Mouse (Mus musculus) liver, embryonic 14.5 days (tissue): ENCODE data around the gene Mad1l1. TPM values are rescaled to one million over a fixed set of nuclear protein-coding genes. Genes with fewer than 3 reads are reported as not detected.

Source experiments
- ATAC-seq: fragments of 200-750 bp; cut with Nextera tagmentation; 2 replicates; pipeline ENCODE4 v1.8.0; 2017; ENCODE audit warnings: moderate number of reproducible peaks, mild to moderate bottlenecking, moderate library complexity; ENCODE audit not compliant: insufficient read depth
- DNase-seq, 3 experiments: peaks; one replicate each; pipeline ENCODE4 v3.0.0-alpha.2; 2012 to 2013; ENCODE audit warnings: low read depth in 3 of 3, low spot score in 3 of 3
- H3K27ac ChIP-seq: fragments of 300-500 bp; sonication (generic); 2 replicates; pipeline ENCODE4 v1.5.1; 2014; ENCODE audit warnings: moderate library complexity, mild to moderate bottlenecking, control low read depth, inconsistent platforms
- H3K27me3 ChIP-seq: fragments of 300-500 bp; sonication (generic); 2 replicates; pipeline ENCODE4 v1.6.1; 2014; ENCODE audit warnings: mild to moderate bottlenecking, low read length, moderate library complexity; ENCODE audit not compliant: control insufficient read depth, insufficient read depth
- H3K36me3 ChIP-seq: fragments of 300-500 bp; sonication (generic); replicated peaks from 2 replicates; pipeline ENCODE4 v1.6.1; 2014; ENCODE audit warnings: low read depth; ENCODE audit not compliant: control insufficient read depth, insufficient read depth
- H3K4me1 ChIP-seq, 2 experiments: fragments of 200-500 bp in 1 of 2; fragments of 300-500 bp in 1 of 2; sonication (generic) in 1 of 2; replicated peaks; 2 replicates each; pipeline ENCODE4 v1.6.1; 2012 to 2014; ENCODE audit warnings: antibody characterized with exemption in 1 of 2, inconsistent platforms in 1 of 2, low read length in 1 of 2; ENCODE audit not compliant: control insufficient read depth in 2 of 2, insufficient read depth in 2 of 2
- H3K4me2 ChIP-seq: fragments of 300-500 bp; sonication (generic); 2 replicates; pipeline ENCODE4 v1.6.1; 2014; ENCODE audit warnings: low read depth, mild to moderate bottlenecking, control low read depth, moderate library complexity
- H3K4me3 ChIP-seq, 2 experiments: fragments of 200-500 bp in 1 of 2; fragments of 300-500 bp in 1 of 2; sonication (generic) in 1 of 2; 2 replicates each; pipeline ENCODE4 v1.5.1; 2012 to 2014; ENCODE audit warnings: low read depth in 2 of 2, low read length in 2 of 2, mild to moderate bottlenecking in 2 of 2, control low read depth in 1 of 2, inconsistent platforms in 1 of 2, moderate library complexity in 1 of 2; ENCODE audit not compliant: insufficient read depth in 1 of 2
- H3K9ac ChIP-seq: fragments of 300-500 bp; sonication (generic); replicated peaks from 2 replicates; pipeline ENCODE4 v1.6.1; 2014; ENCODE audit warnings: mild to moderate bottlenecking, control low read depth, moderate library complexity
- H3K9me3 ChIP-seq: fragments of 300-500 bp; sonication (generic); 2 replicates; pipeline ENCODE4 v1.6.1; 2016; ENCODE audit warnings: low read length, mixed read lengths; ENCODE audit not compliant: control insufficient read depth
- CTCF ChIP-seq: IDR thresholded peaks from 2 replicates; pipeline ENCODE4 v1.5.1; 2016; ENCODE audit warnings: antibody characterized with exemption, low read depth, control low read depth
- EP300 ChIP-seq: IDR thresholded peaks from 2 replicates; pipeline ENCODE4 v1.6.1; 2016; ENCODE audit warnings: antibody characterized with exemption, low read depth
- WGBS: fragments of 180-500 bp; shearing (Covaris S2); extraction: QIAGEN DNeasy Blood & Tissue Kit; methylation state at CpG from one replicate; pipeline ENCODE4 v1.1.7; 2014; ENCODE audit not compliant: insufficient replicate concordance; 5-methylcytosine and 5-hydroxymethylcytosine counted together
- polyA plus RNA-seq, 2 experiments: library from polyadenylated mRNA; depleted of rRNA in 1 of 2; stranded (reverse) in 1 of 2; unstranded in 1 of 2; fragments of >200 nt; fragmentation: Nextera tagmentation in 1 of 2; extraction: Ambion mirVana in 1 of 2; gene quantifications; 2 replicates each; pipeline versions ENCODE4 v1.2.1 to v1.2.3; 2012 to 2014

Gene Mad1l1
- polyA plus RNA-seq, 2 experiments: 15.5 to 16.9 TPM

DNA sequence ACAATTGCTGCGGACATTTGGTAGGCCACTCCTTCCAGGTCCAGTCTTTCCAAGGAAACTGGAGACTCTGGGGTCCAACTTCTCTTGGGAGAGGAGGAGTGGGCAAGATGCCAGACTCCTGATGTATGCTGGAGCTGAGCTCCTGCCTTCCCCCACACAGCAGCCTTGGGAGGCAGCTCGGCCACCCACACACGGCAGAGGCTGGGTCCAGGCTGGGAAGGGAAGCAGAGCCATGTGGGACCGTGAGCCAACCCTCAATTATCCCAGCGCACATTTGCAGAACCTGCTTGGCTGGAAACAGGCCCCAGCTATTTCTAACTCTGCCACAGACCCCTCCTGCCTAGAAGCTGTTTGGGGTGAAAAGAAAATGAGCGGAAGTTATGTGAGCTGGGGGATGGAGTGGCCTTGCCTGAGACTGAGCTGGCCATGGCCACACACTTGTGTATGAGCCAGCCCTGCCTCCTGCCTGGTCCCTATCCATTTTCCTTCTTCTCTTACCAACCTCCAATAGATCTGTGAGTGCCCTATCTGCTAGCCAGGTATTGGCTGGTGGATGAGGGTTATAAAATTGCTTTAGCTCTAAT is 260.0 kb downstream of the Mad1l1 start:
- TF ChIP-seq CTCF (no peak), EP300 (no peak)
- Histone ChIP-seq H3K4me1 (no peaks in the 10 kb centered on the region), H3K27me3 (no peaks in the 10 kb centered on the region), H3K4me2 (no peak overlapping the region), H3K4me3 (no peak overlapping the region), H3K27ac (no peak overlapping the region), H3K9me3 (no peaks in the 10 kb centered on the region), H3K9ac (no peak overlapping the region), H3K36me3 (no peaks in the 10 kb centered on the region)
- ATAC-seq: no peak
- DNase-seq: no peak
- 77% methylated on average over 6 of the region's 6 CpGs for WGBS

DNA sequence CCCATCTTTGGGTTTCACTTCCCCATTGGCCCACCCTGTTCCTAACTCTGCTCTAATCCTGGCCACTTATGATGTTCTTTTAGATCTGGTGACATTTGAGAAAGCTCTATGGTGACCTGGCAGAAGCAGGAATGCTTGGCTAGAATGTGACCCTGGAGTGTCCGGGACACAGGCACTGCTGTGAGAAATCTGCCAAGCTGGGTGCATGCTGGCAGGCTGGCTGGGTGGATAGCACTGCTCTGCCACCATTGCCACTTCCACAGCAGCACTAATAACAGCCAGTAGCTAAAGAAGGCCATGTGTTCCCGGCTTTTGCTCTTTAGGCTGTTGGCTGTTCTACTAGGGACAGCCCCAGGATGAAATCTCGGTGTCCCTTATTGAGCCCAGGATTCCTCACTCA is 265.1 kb downstream of the Mad1l1 start:
- no peak overlapping the region for H3K4me2 ChIP-seq
- WGBS: 74% methylated on average over 3 of the region's 3 CpGs
- H3K27ac ChIP-seq: no peak overlapping the region
- H3K4me3 ChIP-seq: no peak overlapping the region
- H3K9ac ChIP-seq: no peak overlapping the region
- no peak for TF ChIP-seq CTCF
- no peak for TF ChIP-seq EP300
- ATAC-seq: no peak
- no peaks in the 10 kb centered on the region for H3K27me3 ChIP-seq
- no peak for DNase-seq
- H3K9me3 ChIP-seq: no peaks in the 10 kb centered on the region
- H3K4me1 ChIP-seq: no peaks in the 10 kb centered on the region
- H3K36me3 ChIP-seq: no peaks in the 10 kb centered on the region

DNA sequence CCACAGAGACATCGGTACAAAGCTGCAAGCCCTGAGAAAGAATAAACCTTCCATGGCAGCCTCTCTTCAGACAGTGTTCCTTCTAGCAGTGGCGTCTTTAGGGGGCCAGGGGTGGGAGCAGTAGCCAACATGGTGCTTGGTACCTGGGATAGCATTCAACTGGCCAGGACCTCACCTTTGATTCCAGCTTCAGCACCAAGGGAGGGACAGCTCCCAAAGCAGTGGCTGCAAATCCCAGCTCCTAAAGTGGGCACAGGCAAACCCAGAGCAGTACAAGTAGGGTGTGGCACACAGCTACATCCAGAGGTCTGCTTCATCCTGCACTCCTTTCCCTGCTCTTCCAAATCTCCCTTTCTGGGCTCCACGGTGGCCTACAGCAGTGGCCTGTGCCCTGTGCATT is 265.9 kb downstream of the Mad1l1 start:
- ATAC-seq (no peak), DNase-seq (no peak)
- H3K9ac ChIP-seq: no peak overlapping the region
- no peak overlapping the region for H3K27ac ChIP-seq
- TF ChIP-seq CTCF (no peak), EP300 (no peak)
- H3K4me3 ChIP-seq: no peak overlapping the region
- H3K4me1 ChIP-seq: no peaks in the 10 kb centered on the region
- H3K4me2 ChIP-seq: no peak overlapping the region
- WGBS: 71% methylated on average over 3 of the region's 3 CpGs
- H3K27me3 ChIP-seq: no peaks in the 10 kb centered on the region
- H3K9me3 ChIP-seq: no peaks in the 10 kb centered on the region
- H3K36me3 ChIP-seq: no peaks in the 10 kb centered on the region

DNA sequence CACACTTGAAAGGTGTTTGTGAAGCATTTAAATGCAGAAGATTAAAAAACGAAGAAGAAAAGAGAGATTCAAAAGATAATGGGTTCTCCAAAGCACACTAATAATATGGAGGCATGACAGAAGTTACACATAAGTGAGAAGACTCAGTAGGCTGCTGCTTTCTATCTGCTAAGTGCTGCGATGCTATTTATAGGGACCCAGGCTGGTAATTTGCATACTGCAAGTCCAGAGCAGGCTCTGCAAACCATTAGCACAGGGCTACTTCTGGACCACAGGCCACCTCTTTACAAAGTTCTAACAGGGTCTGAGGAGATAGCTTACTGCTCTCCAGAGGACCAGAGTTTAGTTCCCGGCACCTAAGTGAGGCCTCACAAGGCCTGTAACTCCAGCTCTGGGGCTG is 267.7 kb downstream of the Mad1l1 start:
- Histone ChIP-seq H3K9ac (no peak overlapping the region), H3K27ac (no peak overlapping the region), H3K4me2 (no peak overlapping the region), H3K4me3 (no peak overlapping the region), H3K36me3 (no peaks in the 10 kb centered on the region), H3K9me3 (no peaks in the 10 kb centered on the region), H3K4me1 (no peaks in the 10 kb centered on the region), H3K27me3 (no peaks in the 10 kb centered on the region)
- DNase-seq (no peak), ATAC-seq (no peak)
- TF ChIP-seq EP300: no peak
- TF ChIP-seq CTCF: no peak
- WGBS: 68% methylated on average over 3 of the region's 3 CpGs

DNA sequence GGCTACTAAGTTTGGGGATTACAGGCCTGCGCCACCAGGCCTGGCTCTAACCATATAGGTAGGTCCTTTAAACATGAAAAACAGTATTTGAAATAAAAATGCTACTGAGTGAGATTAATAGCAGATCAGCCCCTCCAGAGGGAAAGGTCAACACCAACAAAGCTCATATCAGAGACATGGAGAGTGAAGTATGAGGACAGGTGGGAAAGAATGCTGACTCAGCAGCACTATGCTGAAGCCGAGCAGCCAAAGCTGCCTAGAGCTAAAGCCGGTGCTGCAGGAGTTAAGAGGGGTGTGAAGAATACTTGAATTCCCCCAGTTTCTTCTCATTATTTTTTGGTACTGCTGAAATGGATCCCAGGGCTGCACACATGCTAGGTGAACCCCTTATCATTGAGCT is 268.9 kb downstream of the Mad1l1 start:
- Histone ChIP-seq H3K9ac (no peak overlapping the region), H3K4me3 (no peak overlapping the region), H3K9me3 (no peaks in the 10 kb centered on the region), H3K4me2 (no peak overlapping the region), H3K27me3 (no peaks in the 10 kb centered on the region), H3K27ac (no peak overlapping the region), H3K4me1 (no peaks in the 10 kb centered on the region), H3K36me3 (no peaks in the 10 kb centered on the region)
- WGBS: 81% methylated on average over 3 of the region's 3 CpGs
- DNase-seq: no peak
- TF ChIP-seq CTCF: no peak
- no peak for TF ChIP-seq EP300
- no peak for ATAC-seq
